Mouse (Mus musculus): ENCODE results near the gene Lrrc32. TPM values are rescaled to one million over a fixed set of nuclear protein-coding genes. Genes with fewer than 3 reads are reported as not detected.

Lrrc32 gene
- polyA plus RNA-seq, 1 experiment, result 0.01 TPM

GRCm38 (mm10) chr7:98550596-98550995 is 61.5 kb downstream of the Lrrc32 start:
- Histone ChIP-seq H3K79me3 (ENCODE audit: low read depth) (no peaks in the 10 kb centered on the region), H3K79me2 (ENCODE audit: control insufficient read depth, insufficient read depth) (no peaks in the 10 kb centered on the region), H3ac (ENCODE audit: control insufficient read depth, insufficient read length, low read depth) (no peak overlapping the region), H3K36me3 (ENCODE audit: control insufficient read depth, insufficient read depth) (no peaks in the 10 kb centered on the region), H3K27me3 (ENCODE audit: control insufficient read depth, insufficient read depth, insufficient read length) (no peaks in the 10 kb centered on the region), H3K4me3 (ENCODE audit: insufficient read depth, poor library complexity, severe bottlenecking) (no peak overlapping the region)
- TF ChIP-seq FOSL1 (IDR thresholded peaks at IDR 0.05; ENCODE audit: insufficient read depth, low read length, poor library complexity, severe bottlenecking) (no peak), CEBPB (IDR thresholded peaks at IDR 0.05; ENCODE audit: low read depth) (no peak), MYOG (IDR thresholded peaks at IDR 0.05; ENCODE audit: control insufficient read depth, extremely low read depth, insufficient read length) (no peak), MYOD1 (IDR thresholded peaks at IDR 0.05; ENCODE audit: control insufficient read depth, insufficient read length, low read depth) (no peak), USF1 (IDR thresholded peaks at IDR 0.05; ENCODE audit: low read depth) (no peak), MAX (IDR thresholded peaks at IDR 0.05) (no peak), CTCF (IDR thresholded peaks at IDR 0.05; ENCODE audit: control insufficient read depth, insufficient read depth, insufficient read length) (no peak)

GRCm38 (mm10) chr7:98551041-98551440 is 62.0 kb downstream of the Lrrc32 start:
- no peaks in the 10 kb centered on the region for H3K27me3 ChIP-seq (ENCODE audit: control insufficient read depth, insufficient read depth, insufficient read length)
- TF ChIP-seq CTCF (IDR thresholded peaks at IDR 0.05; ENCODE audit: control insufficient read depth, insufficient read depth, insufficient read length) (no peak), CEBPB (IDR thresholded peaks at IDR 0.05; ENCODE audit: low read depth) (no peak), MYOG (IDR thresholded peaks at IDR 0.05; ENCODE audit: control insufficient read depth, extremely low read depth, insufficient read length) (no peak), FOSL1 (IDR thresholded peaks at IDR 0.05; ENCODE audit: insufficient read depth, low read length, poor library complexity, severe bottlenecking) (no peak), MAX (IDR thresholded peaks at IDR 0.05) (no peak), MYOD1 (IDR thresholded peaks at IDR 0.05; ENCODE audit: control insufficient read depth, insufficient read length, low read depth) (no peak), USF1 (IDR thresholded peaks at IDR 0.05; ENCODE audit: low read depth) (no peak)
- H3K36me3 ChIP-seq (ENCODE audit: control insufficient read depth, insufficient read depth), result no peaks in the 10 kb centered on the region

More at GRCm38 (mm10) chr7:98551041-98551440, 62.0 kb downstream of the Lrrc32 start:
- Histone ChIP-seq H3K79me2 (ENCODE audit: control insufficient read depth, insufficient read depth) (no peaks in the 10 kb centered on the region), H3K79me3 (ENCODE audit: low read depth) (no peaks in the 10 kb centered on the region), H3K4me3 (ENCODE audit: insufficient read depth, poor library complexity, severe bottlenecking) (no peak overlapping the region), H3ac (ENCODE audit: control insufficient read depth, insufficient read length, low read depth) (no peak overlapping the region)

Other genes starting within 250 kb of the Lrrc32 start
- gene Acer3, start 168.1 kb upstream of the Lrrc32 start, polyA plus RNA-seq (2012; fragmentation: generic; extraction: Trizol), result 7.6 TPM
- gene Tsku, start 128.0 kb upstream of the Lrrc32 start, polyA plus RNA-seq (2012; fragmentation: generic; extraction: Trizol), result 9.6 TPM
- gene Gucy2d, start 48.9 kb upstream of the Lrrc32 start, polyA plus RNA-seq (2012; fragmentation: generic; extraction: Trizol), result not detected
- gene Emsy, start 167.5 kb downstream of the Lrrc32 start, polyA plus RNA-seq (2012; fragmentation: generic; extraction: Trizol), result 12.1 TPM
- 22.3 TPM for gene Thap12, start 213.8 kb downstream of the Lrrc32 start, polyA plus RNA-seq (2012; fragmentation: generic; extraction: Trizol)

Data from C2C12 (cell line).